Mouse (Mus musculus) frontal cortex, adult 2 months (tissue): Measurements from ENCODE around the gene Zfp275. TPM values are rescaled to one million over a fixed set of nuclear protein-coding genes. Genes with fewer than 3 reads are reported as not detected.

Experiments used
- DNase-seq, 2 experiments: peaks; one replicate each; pipeline ENCODE4 v3.0.0; 2022; ENCODE audit warnings: low spot score in 1 of 2; ENCODE audit errors: extremely low spot score in 1 of 2
- polyA plus RNA-seq: library from polyadenylated mRNA; depleted of rRNA; stranded (reverse); fragments of >200 nt; gene quantifications from 2 replicates; pipeline ENCODE4 v1.2.3, GENCODE M21; 2012; rRNA removed

The Zfp275 gene
- polyA plus RNA-seq, 1 experiment, result 17.5 TPM

GRCm38 (mm10) chrX:73401616-73402015 lies 59.2 kb downstream of the Zfp275 start:
- DNase-seq, result no peak

Other genes starting within 250 kb of the Zfp275 start
- 1.6 and 2.1 TPM in 2 replicates for gene Xlr3a, start 245.5 kb upstream of the Zfp275 start, polyA plus RNA-seq
- 0.32 and 0.46 TPM in 2 replicates for gene Gm14685, start 225.6 kb upstream of the Zfp275 start, polyA plus RNA-seq
- gene Xlr5b, start 193.8 kb upstream of the Zfp275 start, polyA plus RNA-seq, result not detected in 2 replicates
- 0.32 and 0.42 TPM in 2 replicates for gene DXBay18, start 193.2 kb upstream of the Zfp275 start, polyA plus RNA-seq
- not detected in 2 replicates for gene Spin2d, start 165.6 kb upstream of the Zfp275 start, polyA plus RNA-seq
- gene Xlr3b, start 150.4 kb upstream of the Zfp275 start, polyA plus RNA-seq, result 3.8 and 6.8 TPM in 2 replicates
- gene Xlr4b, start 128.3 kb upstream of the Zfp275 start, polyA plus RNA-seq, result 0.92 and 1.8 TPM in 2 replicates
- 14.7 and 16.6 TPM in 2 replicates for gene F8a, start 114.3 kb upstream of the Zfp275 start, polyA plus RNA-seq
- 0.12 and 0.40 TPM in 2 replicates for gene Xlr4c, start 99.5 kb upstream of the Zfp275 start, polyA plus RNA-seq
- 0.06 TPM in 1 of 2 replicates, not detected in the other for gene Xlr3c, start 77.2 kb upstream of the Zfp275 start, polyA plus RNA-seq
- gene Xlr5a, start 49.6 kb upstream of the Zfp275 start, polyA plus RNA-seq, result 0.13 TPM in 1 of 2 replicates, not detected in the other
- gene Xlr5c, start 49.6 kb upstream of the Zfp275 start, polyA plus RNA-seq, result not detected in 2 replicates
- gene Gm45015, start 5.8 kb upstream of the Zfp275 start, polyA plus RNA-seq, result not detected in 2 replicates
- 0.13 and 0.16 TPM in 2 replicates for gene Gm18336, start 56.1 kb downstream of the Zfp275 start, polyA plus RNA-seq
- gene Zfp92, start 68.5 kb downstream of the Zfp275 start, polyA plus RNA-seq, result 0.95 and 1.6 TPM in 2 replicates
- not detected in 2 replicates for gene Trex2, start 92.7 kb downstream of the Zfp275 start, polyA plus RNA-seq
- 11.7 and 12.7 TPM in 2 replicates for gene Haus7, start 116.4 kb downstream of the Zfp275 start, polyA plus RNA-seq
- gene Bgn, start 141.0 kb downstream of the Zfp275 start, polyA plus RNA-seq, result 28.2 and 30.2 TPM in 2 replicates
- 29.2 and 35.8 TPM in 2 replicates for gene Atp2b3, start 160.5 kb downstream of the Zfp275 start, polyA plus RNA-seq